Mouse (Mus musculus) cerebellum, adult 9-10 months (tissue): ENCODE measurements at regions not wholly inside any gene's neighbourhood (a gene's known extent, or its start where the extent isn't known, plus 50 kb on each side); places are given as distances from the start of the nearest gene placed in this dataset.

Source experiments
- DNase-seq: peaks from one replicate; pipeline ENCODE4 v3.0.0; 2022

DNA sequence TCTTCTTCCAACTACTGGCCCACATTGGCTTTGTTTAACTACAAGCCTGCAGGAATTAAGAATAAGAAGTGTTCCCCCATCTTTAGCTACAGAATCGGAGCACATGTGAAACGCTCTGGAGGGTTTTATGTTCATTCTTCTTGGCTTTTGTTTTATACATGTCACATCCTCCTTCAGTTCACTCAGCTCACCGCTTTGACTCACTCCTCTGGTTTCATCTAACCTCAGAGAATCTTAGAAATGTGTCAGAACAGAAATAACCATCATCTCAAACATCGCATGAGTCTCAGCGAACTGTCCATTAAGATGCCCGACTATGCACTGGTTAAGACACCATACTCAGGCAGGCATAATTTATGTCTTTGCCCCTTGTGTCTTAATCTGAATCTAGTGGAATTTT lies 255.1 kb upstream of the Gm765 start:
- DNase-seq: no peak

GRCm38 (mm10) chr6:98590989-98591388 lies 248.4 kb upstream of the Gm765 start:
- DNase-seq: no peak

GRCm38 (mm10) chr6:98588979-98589378 lies 246.4 kb upstream of the Gm765 start:
- no peak for DNase-seq

DNA sequence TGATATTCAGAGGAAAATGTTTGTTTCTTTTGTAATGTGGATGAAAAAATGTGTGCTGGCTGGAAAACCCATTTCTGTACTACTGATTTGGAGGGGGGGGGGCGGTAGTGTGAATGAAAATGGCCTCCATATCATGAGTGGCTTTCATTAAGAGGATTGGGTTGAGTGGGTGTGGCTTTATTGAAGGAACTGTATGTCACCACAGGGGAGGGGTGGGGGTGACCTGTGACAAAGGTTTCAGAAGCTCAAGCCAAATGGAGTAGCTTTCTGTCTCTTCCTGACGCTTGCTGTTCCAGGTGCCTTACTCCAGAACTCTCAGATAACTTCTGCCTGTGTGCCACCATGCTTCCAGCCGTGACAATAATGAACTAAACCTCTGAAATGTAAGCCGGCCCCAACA lies 242.0 kb upstream of the Gm765 start:
- no peak for DNase-seq

DNA sequence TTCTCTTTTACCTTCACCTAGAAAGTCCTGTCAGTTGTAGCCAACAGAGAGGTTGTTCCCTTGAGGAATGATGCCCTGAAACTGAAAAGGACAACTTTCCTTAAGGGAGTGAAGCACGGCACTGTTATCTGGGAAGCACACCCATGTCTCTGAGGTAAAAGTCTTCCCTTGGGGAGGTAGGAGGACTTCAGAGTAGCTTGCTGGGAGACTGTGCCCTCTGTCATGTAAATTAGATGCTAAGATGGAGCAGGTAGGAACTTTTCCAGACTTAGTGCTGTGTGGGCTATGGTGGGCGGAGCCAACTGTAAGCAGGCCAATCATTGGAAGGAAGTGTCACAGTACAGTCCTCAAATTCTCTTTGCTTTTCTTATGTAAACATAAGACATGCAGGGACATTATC lies 240.3 kb upstream of the Gm765 start:
- no peak for DNase-seq

GRCm38 (mm10) chr6:98575227-98575626 lies 232.7 kb upstream of the Gm765 start:
- no peak for DNase-seq

DNA sequence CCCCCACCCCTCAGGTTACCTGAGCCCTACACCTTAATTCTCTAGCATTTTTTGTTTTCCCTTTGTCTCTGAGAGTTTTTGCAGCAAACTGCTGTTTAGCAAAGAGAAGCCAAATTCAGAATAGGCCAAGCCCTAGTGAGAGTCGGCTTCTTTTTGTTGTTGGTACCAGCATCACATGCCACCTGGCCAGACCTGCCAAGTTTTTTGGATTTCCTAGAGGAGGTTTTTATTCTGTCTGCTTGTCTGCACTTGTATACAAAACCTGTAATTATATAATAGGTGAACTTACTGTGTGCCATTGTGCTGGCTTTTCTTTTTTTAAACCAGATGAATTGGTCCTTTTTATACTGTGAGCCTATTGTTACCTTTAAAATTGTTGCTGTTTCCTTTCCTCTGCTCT lies 213.1 kb upstream of the Gm765 start:
- no peak for DNase-seq

DNA sequence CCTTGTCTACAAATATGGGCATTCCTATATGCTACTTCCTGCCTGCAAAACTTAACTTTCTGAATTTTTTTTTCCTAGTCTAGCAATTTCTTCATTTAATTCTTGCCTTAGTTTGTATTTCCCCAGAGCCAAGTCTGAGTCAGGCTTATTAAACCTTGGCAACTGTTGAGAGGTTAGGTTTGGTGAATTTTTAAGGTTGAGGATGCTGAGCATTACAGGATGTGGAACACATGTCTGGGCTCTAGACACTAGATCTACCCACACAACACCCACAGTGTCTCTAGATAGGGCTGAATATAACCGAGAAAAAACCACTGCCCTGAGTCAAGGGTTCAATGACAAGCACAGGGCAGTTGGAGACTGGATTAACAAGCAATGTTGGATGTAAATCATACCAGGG lies 211.4 kb upstream of the Gm765 start:
- DNase-seq: no peak

DNA sequence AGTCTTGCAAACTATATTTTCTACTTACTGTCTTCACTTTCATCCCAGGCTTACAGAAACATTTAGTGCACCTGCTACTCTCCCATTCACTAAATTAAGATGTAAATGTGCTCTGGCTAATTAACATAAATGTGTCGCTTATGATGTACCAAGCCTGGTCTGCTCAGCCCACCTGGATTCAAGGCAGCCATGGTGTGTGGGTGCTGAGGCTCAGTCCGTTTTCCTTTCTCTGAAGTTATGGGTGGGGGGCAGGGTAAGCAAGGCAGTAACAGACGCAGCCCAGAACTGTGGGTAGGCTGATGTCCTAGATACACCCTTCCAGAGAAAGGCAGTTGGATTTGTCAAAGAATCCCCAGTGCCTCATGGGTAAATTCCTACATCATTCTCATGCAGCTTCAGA lies 209.2 kb upstream of the Gm765 start:
- DNase-seq: no peak

- no peak for DNase-seq
Observed at GRCm38 (mm10) chr6:98526882-98527440, 184.4 kb upstream of the Gm765 start.

GRCm38 (mm10) chr6:98525286-98525685 lies 182.7 kb upstream of the Gm765 start:
- peak; percentile 8 for DNase-seq

DNA sequence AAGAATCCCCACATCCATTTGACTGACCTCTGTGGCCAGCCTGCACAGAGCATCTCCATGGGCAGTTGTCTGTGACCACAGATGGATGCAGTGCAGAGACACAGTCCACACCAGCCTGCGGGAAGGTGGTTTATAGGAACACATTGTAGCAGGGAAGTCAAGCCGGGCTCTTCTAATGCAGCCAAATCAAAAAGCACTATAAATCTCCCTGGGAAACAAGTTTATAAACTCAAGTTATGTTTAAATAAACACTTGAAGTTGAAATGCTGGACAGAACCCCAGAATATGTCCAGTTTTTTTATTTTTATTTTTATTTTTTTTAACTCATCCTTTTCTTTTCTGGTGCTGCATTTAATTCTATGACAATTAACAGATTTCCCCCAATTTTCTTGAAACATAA lies 182.1 kb upstream of the Gm765 start:
- no peak for DNase-seq

GRCm38 (mm10) chr6:98521526-98521925 lies 179.0 kb upstream of the Gm765 start:
- DNase-seq: no peak

GRCm38 (mm10) chr6:98514826-98515225 lies 172.3 kb upstream of the Gm765 start:
- no peak for DNase-seq

DNA sequence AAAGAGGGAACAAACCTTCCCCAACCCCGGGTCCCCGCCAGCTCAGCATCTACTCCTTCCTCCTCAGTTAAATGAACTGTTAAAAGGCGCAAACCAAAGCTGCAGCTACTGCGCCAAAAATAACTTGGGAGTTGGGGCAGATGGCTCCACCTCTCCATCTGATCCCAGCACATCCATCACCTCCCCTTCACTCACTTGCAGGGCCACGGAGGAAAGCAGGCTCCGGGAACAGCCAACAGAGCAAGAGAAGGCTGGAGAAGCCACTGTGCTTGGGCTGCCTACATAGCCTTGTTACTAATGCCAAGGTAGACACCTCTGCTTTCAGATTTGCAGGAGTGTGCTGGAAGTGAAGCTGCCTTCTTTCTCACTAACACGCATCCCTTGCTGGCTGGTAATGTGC lies 171.8 kb upstream of the Gm765 start:
- no peak for DNase-seq

GRCm38 (mm10) chr6:98513217-98513616 lies 170.7 kb upstream of the Gm765 start:
- DNase-seq: no peak

- no peak for DNase-seq
Observed at GRCm38 (mm10) chr6:98502726-98503125, 160.2 kb upstream of the Gm765 start.

DNA sequence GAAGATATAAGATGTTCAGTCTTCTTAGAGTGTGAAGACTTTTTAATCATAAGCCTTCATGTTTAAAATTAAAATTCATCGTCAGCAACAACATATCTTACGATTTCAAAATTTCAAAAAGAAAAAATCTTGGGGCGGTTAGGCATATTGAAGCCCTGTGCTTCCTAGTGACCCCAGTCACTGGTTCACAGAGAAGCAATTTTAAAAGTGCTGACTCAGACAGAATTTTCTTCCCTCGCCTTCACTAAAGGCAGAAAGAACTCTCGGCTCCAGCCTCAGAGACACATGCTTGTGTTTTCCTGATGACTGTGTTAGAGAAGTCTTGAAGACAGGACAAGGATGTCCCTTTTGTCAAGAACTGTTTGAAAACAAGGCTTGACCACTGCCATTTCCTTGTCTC lies 157.2 kb upstream of the Gm765 start:
- DNase-seq: no peak

DNA sequence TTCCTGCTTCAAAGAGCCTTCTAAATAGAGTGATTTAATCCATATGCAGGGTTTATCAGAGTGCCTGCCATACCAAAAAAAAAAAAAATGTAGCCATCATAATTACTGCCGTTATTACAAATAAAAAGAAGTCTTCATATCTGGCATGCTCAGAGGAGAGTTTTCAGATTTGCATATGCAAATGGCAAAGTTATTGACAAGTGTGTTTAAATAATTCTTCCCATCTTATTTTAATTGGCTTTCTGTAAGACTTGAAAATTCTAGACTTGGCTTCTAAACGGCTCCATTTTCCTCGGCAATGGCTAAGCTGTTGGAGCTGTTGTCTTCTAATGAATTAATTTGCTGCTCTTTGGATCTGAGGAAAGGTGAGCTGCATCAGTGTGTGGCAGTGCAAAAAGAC lies 144.1 kb upstream of the Gm765 start:
- no peak for DNase-seq

- DNase-seq: no peak
Observed at GRCm38 (mm10) chr6:98483319-98484123, 141.0 kb upstream of the Gm765 start.

GRCm38 (mm10) chr6:98482319-98482718 lies 139.8 kb upstream of the Gm765 start:
- DNase-seq: no peak

DNA sequence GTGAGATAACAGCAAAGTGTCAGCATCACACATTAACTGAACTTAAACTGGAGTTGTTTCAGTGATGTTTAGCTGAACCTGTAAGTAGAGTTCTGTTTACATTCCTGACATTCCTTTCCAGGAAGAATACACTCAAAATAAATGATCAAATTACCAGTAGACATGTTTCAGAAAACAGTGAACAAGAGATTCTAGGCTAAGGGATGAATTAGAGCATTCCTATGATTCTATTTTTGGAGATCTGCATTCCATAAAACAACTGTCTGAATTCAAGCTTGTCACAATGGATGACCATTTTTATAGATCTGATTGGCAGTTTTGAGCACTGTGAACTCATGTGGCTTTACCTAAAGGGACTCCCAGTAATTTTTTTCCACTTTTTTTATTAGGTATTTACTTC lies 125.0 kb upstream of the Gm765 start:
- no peak for DNase-seq

DNA sequence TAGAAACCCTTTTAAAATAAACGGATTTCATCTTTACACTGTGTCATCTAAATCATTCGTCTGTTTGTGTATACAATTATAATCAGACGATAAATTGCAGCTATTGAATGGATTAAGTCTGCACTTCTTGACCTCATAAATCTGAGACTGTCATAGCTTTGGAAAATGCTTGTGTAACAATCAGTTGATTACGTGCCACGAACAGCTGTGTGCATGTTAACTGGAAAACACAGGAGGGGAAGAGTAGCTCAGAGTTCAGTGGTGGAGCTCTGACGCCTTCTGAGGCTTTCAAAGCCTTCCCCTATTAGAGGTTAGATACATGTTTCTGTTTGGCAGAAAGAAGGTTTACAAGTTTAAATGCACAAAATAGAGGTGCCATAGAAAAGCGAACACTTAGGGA lies 109.7 kb upstream of the Gm765 start:
- DNase-seq: no peak

GRCm38 (mm10) chr6:98435676-98436075 lies 93.1 kb upstream of the Gm765 start:
- no peak for DNase-seq

- no peak for DNase-seq
Observed at GRCm38 (mm10) chr6:98433286-98433685, 90.7 kb upstream of the Gm765 start.
